Mouse (Mus musculus) intestine, embryonic 15.5 days (tissue): ENCODE results near the gene Ptprg. TPM values are rescaled to one million over a fixed set of nuclear protein-coding genes. Genes with fewer than 3 reads are reported as not detected.

Experiments used
- ATAC-seq: fragments of 200-750 bp; cut with Nextera tagmentation; 2 replicates; pipeline ENCODE4 v1.8.0; 2017; ENCODE audit warnings: moderate TSS enrichment, moderate library complexity
- H3K27ac ChIP-seq: fragments of 300-500 bp; sonication (generic); 2 replicates; pipeline ENCODE4 v1.5.1; 2015; ENCODE audit warnings: mild to moderate bottlenecking, inconsistent platforms
- H3K27me3 ChIP-seq: fragments of 300-500 bp; sonication (generic); replicated peaks from 2 replicates; pipeline ENCODE4 v1.6.1; 2015; ENCODE audit warnings: inconsistent platforms
- H3K36me3 ChIP-seq: fragments of 300-500 bp; sonication (generic); 2 replicates; pipeline ENCODE4 v1.6.1; 2015; ENCODE audit warnings: inconsistent platforms
- H3K4me1 ChIP-seq: fragments of 300-500 bp; sonication (generic); replicated peaks from 2 replicates; pipeline ENCODE4 v1.6.1; 2015; ENCODE audit warnings: inconsistent platforms
- H3K4me2 ChIP-seq: fragments of 300-500 bp; sonication (generic); replicated peaks from 2 replicates; pipeline ENCODE4 v1.6.1; 2015; ENCODE audit warnings: mild to moderate bottlenecking, inconsistent platforms
- H3K4me3 ChIP-seq: fragments of 300-500 bp; sonication (generic); replicated peaks from 2 replicates; pipeline ENCODE4 v1.5.1; 2015; ENCODE audit warnings: inconsistent platforms
- H3K9ac ChIP-seq: fragments of 300-500 bp; sonication (generic); 2 replicates; pipeline ENCODE4 v1.6.1; 2015; ENCODE audit warnings: inconsistent platforms
- H3K9me3 ChIP-seq: fragments of 300-500 bp; sonication (generic); 2 replicates; pipeline ENCODE4 v1.6.1; 2016; ENCODE audit warnings: inconsistent platforms
- WGBS: fragments of 180-500 bp; shearing (Covaris S2); methylation state at CpG from one replicate; pipeline ENCODE4 v1.1.7; 2015; 5-methylcytosine and 5-hydroxymethylcytosine counted together
- polyA plus RNA-seq: library from polyadenylated mRNA; unstranded; fragments of >200 nt; fragmentation: Nextera tagmentation; extraction: Ambion mirVana; gene quantifications from 2 replicates; pipeline ENCODE4 v1.2.1, GENCODE M21; 2015

Ptprg gene
- polyA plus RNA-seq, 1 experiment from 2014 or later = 18.7 TPM

- H3K36me3 ChIP-seq = no peaks in the 10 kb centered on the region
- H3K27me3 ChIP-seq = no peaks in the 10 kb centered on the region
- H3K4me2 ChIP-seq = no peak overlapping the region
- H3K4me1 ChIP-seq = 0 out of 2 replicates have a peak, but pooled peaks cover 7% of the 10 kb centered on the region
- no peak for ATAC-seq
- 67% methylated on average over 4 of the region's 4 CpGs for WGBS
- H3K9me3 ChIP-seq = no peaks in the 10 kb centered on the region
- H3K4me3 ChIP-seq = no peak overlapping the region
- no peak overlapping the region for H3K27ac ChIP-seq
- no peak overlapping the region for H3K9ac ChIP-seq
These were observed 124.9 kb downstream of the Ptprg start for GRCm38 (mm10) chr14:11678201-11678600.

DNA sequence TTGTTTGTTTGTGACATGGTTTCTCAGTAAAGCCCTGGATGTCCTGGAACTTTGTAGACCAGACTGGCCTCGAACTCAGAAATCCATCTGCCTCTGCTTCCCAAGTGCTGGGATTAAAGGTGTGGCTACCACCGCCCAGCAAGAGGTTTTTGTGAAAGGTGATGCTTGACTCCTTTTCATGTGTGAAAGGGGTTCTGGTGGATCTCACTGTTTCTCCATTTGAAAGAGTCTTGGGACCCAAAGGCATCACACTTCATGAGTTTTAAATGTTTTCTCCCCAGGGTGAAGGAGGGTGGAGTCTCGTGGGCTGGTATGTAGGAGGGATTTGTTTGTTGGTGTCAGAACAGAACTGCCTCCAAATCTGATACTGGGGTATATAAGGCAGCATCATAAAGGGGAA, 126.4 kb downstream of the Ptprg start:
- Histone ChIP-seq H3K27ac (no peak overlapping the region), H3K36me3 (no peaks in the 10 kb centered on the region), H3K4me3 (no peak overlapping the region), H3K4me1 (0 out of 2 replicates have a peak, but pooled peaks cover 12% of the 10 kb centered on the region), H3K9me3 (no peaks in the 10 kb centered on the region), H3K4me2 (no peak overlapping the region), H3K9ac (no peak overlapping the region), H3K27me3 (no peaks in the 10 kb centered on the region)
- WGBS = 70% methylated on average over 3 of the region's 3 CpGs
- no peak for ATAC-seq

GRCm38 (mm10) chr14:11680621-11681020, 127.3 kb downstream of the Ptprg start:
- Histone ChIP-seq H3K27me3 (no peaks in the 10 kb centered on the region), H3K9ac (no peak overlapping the region), H3K27ac (no peak overlapping the region), H3K4me1 (0 out of 2 replicates have a peak, but pooled peaks cover 12% of the 10 kb centered on the region), H3K9me3 (no peaks in the 10 kb centered on the region), H3K4me2 (no peak overlapping the region), H3K36me3 (no peaks in the 10 kb centered on the region), H3K4me3 (no peak overlapping the region)
- ATAC-seq = no peak
- 71% methylated on average over 2 of the region's 2 CpGs for WGBS

DNA sequence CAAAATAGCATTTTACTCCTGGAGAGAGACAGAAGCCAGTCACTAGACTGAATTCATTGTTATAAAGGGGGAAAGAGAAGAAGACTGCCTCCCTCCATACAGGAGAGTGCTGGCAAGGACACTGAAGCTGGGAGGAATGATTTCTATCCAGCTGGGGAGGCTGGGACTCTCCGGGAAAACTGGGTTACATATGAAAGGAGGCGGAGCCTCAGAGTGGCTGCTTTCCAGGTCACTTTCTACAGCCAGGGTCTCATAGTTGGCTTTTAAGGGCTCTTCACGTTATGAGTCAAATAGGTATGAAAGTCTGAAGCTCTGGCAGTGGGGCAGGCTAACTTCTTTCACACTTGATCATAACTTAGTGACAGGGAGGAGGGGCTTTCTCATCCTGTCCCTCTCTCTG, 129.1 kb downstream of the Ptprg start:
- Histone ChIP-seq H3K9me3 (no peaks in the 10 kb centered on the region), H3K27ac (no peak overlapping the region), H3K9ac (no peak overlapping the region), H3K4me2 (no peak overlapping the region), H3K4me1 (0 out of 2 replicates have a peak, but pooled peaks cover 12% of the 10 kb centered on the region), H3K36me3 (no peaks in the 10 kb centered on the region), H3K4me3 (no peak overlapping the region), H3K27me3 (no peaks in the 10 kb centered on the region)
- WGBS = 32% methylated on average over 3 of the region's 3 CpGs
- peak; percentile 53; the same call in 1 of the 2 replicates for ATAC-seq

DNA sequence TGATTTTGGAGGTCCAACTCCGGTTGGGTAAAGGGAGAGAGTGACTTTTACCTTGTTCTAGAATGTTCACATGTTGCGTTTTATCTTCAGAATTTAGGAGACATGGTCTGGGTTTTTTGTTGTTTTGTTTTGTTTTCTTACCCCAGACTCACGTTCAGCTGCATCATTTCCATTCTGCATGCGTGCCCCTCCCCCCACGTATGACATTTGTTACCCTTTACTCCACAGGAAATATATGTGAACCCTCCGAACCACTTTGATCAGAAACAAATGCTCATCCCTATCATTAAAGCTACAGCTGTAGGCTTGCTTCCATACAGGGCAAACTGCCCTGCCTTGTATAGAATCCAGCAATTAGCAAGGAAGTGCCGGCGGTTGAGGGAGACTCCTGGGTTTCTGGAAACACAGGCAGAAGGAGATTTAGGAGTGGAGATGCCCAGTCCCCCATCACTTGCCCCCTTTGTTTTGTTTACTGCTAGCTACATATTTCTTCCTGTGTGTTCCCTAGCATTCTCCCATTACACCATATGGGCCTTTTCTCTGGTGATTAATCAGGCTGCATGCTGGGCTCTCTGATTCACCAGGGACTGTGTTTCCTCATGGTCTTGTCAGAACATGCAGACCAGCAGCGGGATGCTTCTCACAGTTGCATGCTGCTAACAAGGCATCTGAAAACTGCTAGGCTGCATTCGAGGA, 130.2 kb downstream of the Ptprg start:
- H3K9me3 ChIP-seq = no peaks in the 10 kb centered on the region
- H3K27me3 ChIP-seq = no peaks in the 10 kb centered on the region
- WGBS = 35% methylated on average over 10 of the region's 10 CpGs
- 0 out of 2 replicates have a peak overlapping the region, but pooled peaks have one; percentile 4 for H3K4me2 ChIP-seq
- H3K9ac ChIP-seq = no peak overlapping the region
- no peak overlapping the region for H3K4me3 ChIP-seq
- 0 out of 2 replicates have a peak, but pooled peaks cover 12% of the 10 kb centered on the region for H3K4me1 ChIP-seq
- ATAC-seq = peak; percentile 71
- 0 out of 2 replicates have a peak overlapping the region, but pooled peaks have one; percentile 32 for H3K27ac ChIP-seq
- H3K36me3 ChIP-seq = no peaks in the 10 kb centered on the region

DNA sequence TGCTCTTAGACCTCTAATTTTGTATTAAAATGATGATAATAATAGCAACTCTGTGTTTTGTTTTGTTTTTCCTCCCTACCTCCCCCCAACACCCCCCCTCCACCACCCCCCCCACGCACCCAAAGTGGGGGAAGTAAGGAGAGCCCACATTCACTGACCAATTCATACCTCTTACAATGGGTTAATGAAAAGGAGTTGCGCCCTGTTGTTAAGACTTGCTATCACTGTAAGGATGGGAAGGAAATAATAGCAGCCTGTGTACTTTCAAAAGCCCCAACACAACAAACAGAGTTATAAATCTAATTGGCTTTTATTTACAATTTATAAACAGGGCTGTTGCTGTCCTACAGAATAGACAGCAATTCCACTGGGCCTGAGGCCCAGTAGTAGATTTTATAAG, 130.8 kb downstream of the Ptprg start:
- no peak overlapping the region for H3K27ac ChIP-seq
- no peaks in the 10 kb centered on the region for H3K27me3 ChIP-seq
- 0 out of 2 replicates have a peak, but pooled peaks cover 12% of the 10 kb centered on the region for H3K4me1 ChIP-seq
- no peaks in the 10 kb centered on the region for H3K9me3 ChIP-seq
- H3K9ac ChIP-seq = no peak overlapping the region
- H3K4me2 ChIP-seq = no peak overlapping the region
- no peaks in the 10 kb centered on the region for H3K36me3 ChIP-seq
- WGBS = 41% methylated on average over 2 of the region's 2 CpGs
- no peak; the same call in 1 of the 2 replicates for ATAC-seq
- no peak overlapping the region for H3K4me3 ChIP-seq

DNA sequence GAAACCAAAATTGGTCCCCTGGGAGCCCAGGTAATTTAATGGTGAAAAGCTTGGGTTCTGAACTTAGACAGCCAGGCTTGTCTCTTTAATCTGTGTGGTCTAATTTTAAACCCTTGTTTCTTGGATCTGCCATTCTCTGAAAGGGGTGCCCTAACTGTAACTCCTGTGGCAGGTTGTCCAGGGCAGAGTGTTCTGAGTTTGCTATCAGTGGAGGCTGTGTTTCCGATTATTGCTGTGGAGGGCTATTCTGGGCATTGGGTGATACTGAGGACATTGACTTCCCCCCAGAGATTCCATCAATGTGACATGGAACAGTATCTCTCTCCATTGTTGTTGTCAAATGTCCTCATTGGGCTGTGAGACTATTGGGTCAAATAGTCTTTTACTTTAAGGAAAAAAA, 134.2 kb downstream of the Ptprg start:
- ATAC-seq = no peak
- Histone ChIP-seq H3K9ac (no peak overlapping the region), H3K4me2 (no peak overlapping the region), H3K4me3 (no peak overlapping the region), H3K9me3 (no peaks in the 10 kb centered on the region), H3K36me3 (no peaks in the 10 kb centered on the region), H3K27ac (no peak overlapping the region), H3K27me3 (no peaks in the 10 kb centered on the region), H3K4me1 (0 out of 2 replicates have a peak, but pooled peaks cover 5% of the 10 kb centered on the region)
- WGBS = 70% methylated on average over 1 of the region's 1 CpGs

DNA sequence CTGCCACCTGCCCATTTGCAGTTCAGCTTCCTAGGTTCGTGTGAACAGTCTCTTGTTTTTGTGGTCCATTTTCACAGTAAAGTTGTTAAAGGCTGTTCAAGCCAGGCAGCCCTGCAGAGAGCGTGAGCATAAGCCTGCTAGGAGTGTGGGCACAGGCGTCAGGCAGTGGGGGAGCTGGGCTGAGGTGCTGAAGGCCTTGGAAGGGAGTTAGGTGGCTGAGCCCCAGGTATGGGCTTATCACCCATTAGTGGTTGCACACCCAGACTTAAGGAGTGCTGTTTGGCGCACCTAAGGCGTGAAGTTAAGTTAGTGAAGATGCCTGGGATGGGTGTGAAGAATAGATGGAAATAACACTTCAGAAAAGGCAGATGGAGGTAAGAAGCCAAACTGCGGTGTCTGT, 134.8 kb downstream of the Ptprg start:
- Histone ChIP-seq H3K36me3 (no peaks in the 10 kb centered on the region), H3K27ac (no peak overlapping the region), H3K9ac (no peak overlapping the region), H3K4me1 (0 out of 2 replicates have a peak, but pooled peaks cover 5% of the 10 kb centered on the region), H3K9me3 (no peaks in the 10 kb centered on the region), H3K4me2 (no peak overlapping the region), H3K4me3 (no peak overlapping the region), H3K27me3 (no peaks in the 10 kb centered on the region)
- ATAC-seq = no peak
- WGBS = 77% methylated on average over 6 of the region's 6 CpGs

GRCm38 (mm10) chr14:11690066-11690465, 136.7 kb downstream of the Ptprg start:
- no peak for ATAC-seq
- Histone ChIP-seq H3K27me3 (no peaks in the 10 kb centered on the region), H3K4me1 (no peaks in the 10 kb centered on the region), H3K36me3 (no peaks in the 10 kb centered on the region), H3K27ac (no peak overlapping the region), H3K9ac (no peak overlapping the region), H3K9me3 (no peaks in the 10 kb centered on the region), H3K4me2 (no peak overlapping the region), H3K4me3 (no peak overlapping the region)
- WGBS = 88% methylated on average over 1 of the region's 1 CpGs

- no peaks in the 10 kb centered on the region for H3K36me3 ChIP-seq
- H3K27ac ChIP-seq = no peak overlapping the region
- no peak for ATAC-seq
- no peaks in the 10 kb centered on the region for H3K27me3 ChIP-seq
- H3K4me3 ChIP-seq = no peak overlapping the region
- H3K9me3 ChIP-seq = no peaks in the 10 kb centered on the region
- no peak overlapping the region for H3K9ac ChIP-seq
- H3K4me1 ChIP-seq = no peaks in the 10 kb centered on the region
- 87% methylated on average over 3 of the region's 3 CpGs for WGBS
- no peak overlapping the region for H3K4me2 ChIP-seq
These were observed 138.2 kb downstream of the Ptprg start for GRCm38 (mm10) chr14:11691531-11691930.

GRCm38 (mm10) chr14:11698880-11699279, 145.5 kb downstream of the Ptprg start:
- Histone ChIP-seq H3K27me3 (no peaks in the 10 kb centered on the region), H3K4me3 (no peak overlapping the region), H3K9ac (no peak overlapping the region), H3K9me3 (no peaks in the 10 kb centered on the region), H3K27ac (no peak overlapping the region), H3K4me2 (no peak overlapping the region), H3K4me1 (no peaks in the 10 kb centered on the region), H3K36me3 (no peaks in the 10 kb centered on the region)
- no peak for ATAC-seq
- WGBS = 82% methylated on average over 4 of the region's 4 CpGs

GRCm38 (mm10) chr14:11699654-11700053, 146.3 kb downstream of the Ptprg start:
- Histone ChIP-seq H3K4me3 (no peak overlapping the region), H3K4me1 (no peaks in the 10 kb centered on the region), H3K9ac (no peak overlapping the region), H3K9me3 (no peaks in the 10 kb centered on the region), H3K36me3 (no peaks in the 10 kb centered on the region), H3K27ac (no peak overlapping the region), H3K4me2 (no peak overlapping the region), H3K27me3 (no peaks in the 10 kb centered on the region)
- 94% methylated on average over 2 of the region's 2 CpGs for WGBS
- ATAC-seq = no peak
